24 mouse cellular contexts compared by ENCODE assay signal in the genomic region with DNA sequence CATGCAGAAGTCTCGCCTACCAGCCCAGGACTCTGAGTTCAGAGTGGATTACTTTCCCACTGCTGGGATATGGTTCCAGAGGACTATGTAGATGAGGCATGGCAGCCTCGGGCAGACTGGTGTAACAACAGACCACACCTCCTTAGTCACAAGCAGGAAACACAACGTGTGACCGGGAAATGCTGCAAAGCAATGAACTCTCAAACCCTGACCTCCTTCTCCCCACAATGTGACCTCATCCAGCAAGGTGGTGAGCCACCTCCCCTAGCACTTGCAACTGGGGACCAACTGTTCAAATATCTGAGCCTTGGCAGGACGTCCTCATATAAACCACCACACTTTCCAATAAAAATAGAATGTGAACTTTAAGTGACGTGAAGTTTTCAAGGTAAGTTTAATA. TPM values are rescaled to one million over a fixed set of nuclear protein-coding genes. Genes with fewer than 3 reads are reported as not detected.
DNase-seq lines count a peak whose midpoint lies in the region; ATAC-seq and TF ChIP-seq lines count a peak whose summit lies in the region.
"Had no signal": no experiment of that assay in that cellular context is flagged by ENCODE, and none has a peak within 500 bp of the region (broad histone marks: within the 10 kb centered on the region; RNA-seq: fewer than 3 reads in every experiment).

No protein-coding gene starts in this region.

- H3K27ac ChIP-seq in ES-Bruce4 (ENCODE audit: insufficient read depth, low read length) (peak overlapping the region; percentile 37; the same call in 1 of the 2 replicates), ES-E14 (ENCODE audit: insufficient read depth, low read depth, low read length, poor library complexity, severe bottlenecking) (no peak overlapping the region)
- H3K27ac ChIP-seq: embryonic facial prominence, embryonic 12.5 days; embryonic facial prominence, embryonic 15.5 days; gastrocnemius, adult 2 months; hindbrain, embryonic 12.5 days; hindbrain, embryonic 15.5 days had no signal

- TF ChIP-seq CTCF in ES-Bruce4 (IDR thresholded peaks at IDR 0.05; ENCODE audit: low read depth, low read length), result no peak

- H3K9ac ChIP-seq in ES-Bruce4 (ENCODE audit: low read depth, poor library complexity, severe bottlenecking) (no peak overlapping the region), ES-E14 (ENCODE audit: insufficient read depth, low read depth, low read length, poor library complexity, severe bottlenecking) (no peak overlapping the region)
- H3K9ac ChIP-seq: embryonic facial prominence, embryonic 12.5 days; embryonic facial prominence, embryonic 15.5 days; forebrain, postnatal 0 days; hindbrain, embryonic 12.5 days; hindbrain, embryonic 15.5 days had no signal

- no peaks in the 10 kb centered on the region for H3K9me3 ChIP-seq in ES-Bruce4 (replicated peaks; ENCODE audit: control insufficient read depth, insufficient read depth, low read length, poor library complexity, severe bottlenecking)
- no peaks in the 10 kb centered on the region for H3K9me3 ChIP-seq in ES-E14 (ENCODE audit: control insufficient read depth, insufficient read depth, low read depth, low read length)
- H3K9me3 ChIP-seq: embryonic facial prominence, embryonic 12.5 days; embryonic facial prominence, embryonic 15.5 days; G1E; hindbrain, embryonic 12.5 days; hindbrain, embryonic 15.5 days had no signal

- ATAC-seq in monocyte, adult 5-6 weeks (replicated peaks; ENCODE audit: insufficient number of reproducible peaks, low FRiP score, low TSS enrichment, poor library complexity, severe bottlenecking), result peak; percentile 47; the same call in 1 of the 2 replicates
- ATAC-seq: forebrain, embryonic 14.5 days; forebrain, postnatal 0 days; Patski had no signal

- DNase-seq in ES-E14 (ENCODE audit: low read depth, low spot score) (peak; percentile 21), ZHBTc4 (ENCODE audit: low read depth, low spot score) (peak; percentile 55)
- no peak for DNase-seq in kidney, postnatal 14 days
- DNase-seq in adrenal gland, postnatal 10 days, result no peak
- no peak for DNase-seq in right cerebral cortex, adult 18-20 months
- no peak for DNase-seq in spleen, postnatal 36 days (ENCODE audit: low spot score in 2 of 2)
- DNase-seq: adrenal gland, postnatal 14 days; cerebellum, adult 11 months; cerebellum, adult 2 months; cerebellum, adult 9-11 months; cerebellum, postnatal 25 days; forebrain, postnatal 0 days; gastrocnemius, adult 2 months; gastrocnemius, postnatal 14 days had no signal

- H3K4me3 ChIP-seq in ES-Bruce4 (ENCODE audit: low read depth, low read length) (no peak overlapping the region), ES-E14 (ENCODE audit: insufficient read depth in 1 of 2, low read depth in 1 of 2, low read length in 2 of 2, poor library complexity in 1 of 2, severe bottlenecking in 1 of 2) (no peak overlapping the region)
- H3K4me3 ChIP-seq: embryonic facial prominence, embryonic 12.5 days; embryonic facial prominence, embryonic 15.5 days; gastrocnemius, adult 2 months; hindbrain, embryonic 12.5 days; hindbrain, embryonic 15.5 days had no signal

- H3K36me3 ChIP-seq in ES-Bruce4 (ENCODE audit: control insufficient read depth, insufficient read depth, low read length, poor library complexity, severe bottlenecking) (no peaks in the 10 kb centered on the region), ES-E14 (ENCODE audit: control insufficient read depth, insufficient read depth, low read length, poor library complexity, severe bottlenecking) (no peaks in the 10 kb centered on the region)
- H3K36me3 ChIP-seq: embryonic facial prominence, embryonic 12.5 days had no signal

- peak; percentile 98 for TF ChIP-seq EP300 in ES-Bruce4 (IDR thresholded peaks at IDR 0.05; ENCODE audit: insufficient read depth, low read depth, low read length)

- no peak for TF ChIP-seq POLR2A in ES-Bruce4 (IDR thresholded peaks at IDR 0.05; ENCODE audit: insufficient read depth, low read length)

- H3K27me3 ChIP-seq in ES-Bruce4 (ENCODE audit: control insufficient read depth, insufficient read depth, low read length, poor library complexity, severe bottlenecking), result no peaks in the 10 kb centered on the region
- H3K27me3 ChIP-seq: CH12.LX; embryonic facial prominence, embryonic 12.5 days; embryonic facial prominence, embryonic 15.5 days; hindbrain, embryonic 12.5 days; hindbrain, embryonic 15.5 days; Patski had no signal

- H3K4me1 ChIP-seq in ES-Bruce4 (ENCODE audit: control insufficient read depth, insufficient read depth, low read length) (no peaks in the 10 kb centered on the region), ES-E14 (ENCODE audit: control insufficient read depth in 2 of 2, insufficient read depth in 2 of 2, low read length in 2 of 2, poor library complexity in 1 of 2) (peaks cover 0 to 12% of the 10 kb centered on the region in 2 experiments; a peak in 3 of 4 replicates)
- H3K4me1 ChIP-seq: embryonic facial prominence, embryonic 12.5 days; embryonic facial prominence, embryonic 15.5 days; hindbrain, embryonic 12.5 days; hindbrain, embryonic 15.5 days had no signal

- in situ Hi-C loops in ES-E14 (cut with MboI; ENCODE audit: low sequenced_read_pairs in 2 of 2, unreplicated experiment in 2 of 2), result no loop called here

TF ChIP-seq in ES-E14, 5 proteins besides CTCF, POLR2A, EP300 and RAD21:
- TF ChIP-seq ZC3H11A (IDR thresholded peaks at IDR 0.05; ENCODE audit: borderline replicate concordance, low read depth, low read length) (no peak), CHD2 (IDR thresholded peaks at IDR 0.05; ENCODE audit: low read depth, low read length) (no peak), HCFC1 (IDR thresholded peaks at IDR 0.05; ENCODE audit: borderline replicate concordance, insufficient read depth, low read length) (no peak), MAFK (IDR thresholded peaks at IDR 0.05; ENCODE audit: insufficient read depth, low read depth, low read length) (no peak), ZNF384 (IDR thresholded peaks at IDR 0.05; ENCODE audit: low read depth, low read length) (no peak)
TF ChIP-seq in ES-E14: peak in this region for 0.

RNA-seq across cellular contexts. Expression of a gene that starts 41.8 kb away (rescaled TPM):
- polyA plus RNA-seq in ES-Bruce4 (2011; ENCODE audit: insufficient read depth, insufficient read length, low read depth, missing spikeins), result 43.9 and 48.6 TPM in 2 replicates
- 20.0 and 21.9 TPM in 2 replicates for total RNA-seq in ES-E14 (2012; rRNA removed)
- total RNA-seq in monocyte, adult 5-6 weeks (2017), result 57.7 to 83.7 TPM (median 58.3 TPM) in 3 replicates
- total RNA-seq in adrenal gland, postnatal 10 days (2021), result 10 to 100 TPM; 49.7 to 59.1 TPM

Comparison
In these comparisons a context has a peak if more than half of its experiments do, and no peak if none do; other contexts are left out.
1. DNase-seq: peak in ES-E14 (single experiment) and ZHBTc4 (single experiment); none in kidney, postnatal 14 days (single experiment), adrenal gland, postnatal 10 days (single experiment), right cerebral cortex, adult 18-20 months (single experiment) and spleen, postnatal 36 days (0 of 2).